Mouse (Mus musculus): ENCODE measurements around the gene Hmgcll1. TPM values are rescaled to one million over a fixed set of nuclear protein-coding genes. Genes with fewer than 3 reads are reported as not detected.

Hmgcll1 gene
- polyA plus RNA-seq, 1 experiment from 2014 or later, result 3.9 TPM

DNA sequence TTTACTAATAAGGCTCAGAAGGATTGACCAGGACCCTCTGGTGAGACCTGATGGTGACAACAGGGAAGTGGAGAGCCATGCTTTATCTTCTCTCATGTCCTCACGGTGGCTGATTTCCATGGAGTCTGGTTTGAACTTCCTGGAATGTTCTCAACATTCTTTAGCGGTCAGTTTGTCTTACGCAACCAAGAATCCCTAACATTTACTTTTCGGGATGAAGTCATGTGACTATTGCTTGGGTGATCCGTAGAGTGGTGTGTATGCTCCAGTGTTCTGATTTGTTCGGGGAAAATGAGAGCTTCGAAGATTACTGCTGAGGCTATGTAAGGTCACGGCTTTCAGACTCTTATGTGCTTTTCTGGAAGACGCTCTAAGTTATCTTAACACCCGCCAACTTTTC lies 1.9 kb downstream of the Hmgcll1 start:
- no peak overlapping the region for H3K27ac ChIP-seq
- 94% methylated on average over 10 of the region's 10 CpGs for WGBS
- no peak overlapping the region for H3K4me2 ChIP-seq
- peaks cover 11% of the 10 kb centered on the region; the same call in 1 of the 2 replicates for H3K4me1 ChIP-seq
- no peaks in the 10 kb centered on the region for H3K27me3 ChIP-seq
- no peaks in the 10 kb centered on the region for H3K9me3 ChIP-seq (replicated peaks)
- no peak for ATAC-seq (replicated peaks; ENCODE audit: low FRiP score)
- H3K4me3 ChIP-seq (replicated peaks), result no peak overlapping the region
- H3K36me3 ChIP-seq, result no peaks in the 10 kb centered on the region
- H3K9ac ChIP-seq, result no peak overlapping the region

DNA sequence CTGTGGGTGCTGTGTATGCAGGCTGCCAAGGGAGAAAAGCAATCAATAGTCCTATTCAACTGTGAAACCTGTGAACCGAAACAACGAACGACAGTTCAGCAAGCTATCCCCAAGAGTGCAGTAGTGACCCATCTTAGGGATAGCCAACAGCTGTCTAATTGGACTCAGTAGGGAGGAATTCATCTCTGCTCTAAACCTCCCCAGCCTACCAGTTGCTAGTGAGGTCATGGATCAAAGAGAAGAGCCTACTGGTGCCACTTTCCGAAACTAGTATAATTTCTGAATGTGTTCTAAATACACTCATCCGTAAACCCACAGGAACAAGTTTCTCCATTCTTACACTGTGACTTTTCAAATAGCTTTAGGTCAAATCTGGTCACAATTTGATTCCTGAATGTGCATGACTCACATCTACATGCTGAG lies 8.9 kb downstream of the Hmgcll1 start:
- Histone ChIP-seq H3K4me2 (no peak overlapping the region), H3K36me3 (no peaks in the 10 kb centered on the region), H3K27me3 (no peaks in the 10 kb centered on the region), H3K4me3 (replicated peaks) (no peak overlapping the region), H3K27ac (no peak overlapping the region), H3K4me1 (peaks cover 17% of the 10 kb centered on the region), H3K9ac (no peak overlapping the region), H3K9me3 (replicated peaks) (no peaks in the 10 kb centered on the region)
- no peak for ATAC-seq (replicated peaks; ENCODE audit: low FRiP score)
- 54% methylated on average over 5 of the region's 5 CpGs for WGBS

DNA sequence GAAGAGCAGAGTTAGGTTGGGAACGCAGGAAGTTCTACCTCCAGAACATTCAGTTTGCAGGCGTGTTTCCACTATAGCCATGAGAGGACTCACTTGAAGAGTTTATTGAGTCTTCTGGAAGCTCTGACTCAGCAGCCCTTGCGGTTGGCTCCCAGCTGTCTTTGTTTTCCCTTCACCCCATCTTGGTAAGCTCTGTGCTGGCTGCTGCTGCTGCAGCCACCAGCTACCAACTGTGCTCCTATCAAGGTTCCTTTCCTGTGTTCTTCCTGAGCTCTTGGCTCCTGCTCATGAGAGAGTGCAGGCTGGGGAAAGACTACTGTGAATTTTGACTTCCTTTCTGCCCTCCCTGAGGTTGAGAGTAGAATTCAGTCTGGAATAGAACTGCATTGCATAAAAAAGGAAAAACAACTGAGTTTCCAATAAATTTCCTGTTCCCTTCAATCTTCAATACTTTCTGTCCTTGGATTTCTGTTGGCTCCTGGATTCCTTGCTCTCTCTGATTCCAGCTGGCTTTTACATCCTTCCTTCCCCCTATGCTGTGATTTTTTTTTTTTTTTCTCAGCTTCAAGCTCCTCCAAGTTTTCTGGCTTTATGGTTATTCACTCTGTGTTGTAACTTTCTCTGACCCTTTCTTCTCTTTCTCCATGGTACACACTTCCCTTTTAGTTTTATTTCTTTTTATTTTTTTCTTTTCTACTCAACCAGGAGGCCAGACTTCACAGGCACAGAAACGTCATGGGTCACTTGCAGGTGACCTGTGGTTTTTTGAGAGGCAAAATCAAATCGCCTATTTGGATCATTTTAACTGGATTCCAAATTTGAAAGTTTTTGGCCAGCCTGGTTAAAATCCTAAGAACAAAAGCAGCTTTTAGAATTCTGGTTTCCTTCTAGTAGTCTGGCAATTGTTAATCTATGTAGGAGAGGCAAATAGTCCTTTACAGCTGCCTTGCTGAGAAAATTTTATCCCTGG lies 9.9 kb downstream of the Hmgcll1 start:
- Histone ChIP-seq H3K9ac (no peak overlapping the region), H3K9me3 (replicated peaks) (no peaks in the 10 kb centered on the region), H3K27me3 (no peaks in the 10 kb centered on the region), H3K4me1 (peaks cover 17% of the 10 kb centered on the region), H3K36me3 (no peaks in the 10 kb centered on the region), H3K27ac (peak overlapping the region; percentile 59), H3K4me3 (replicated peaks) (no peak overlapping the region), H3K4me2 (no peak overlapping the region)
- 39% methylated on average over 5 of the region's 5 CpGs for WGBS
- ATAC-seq (replicated peaks; ENCODE audit: low FRiP score), result 0 out of 2 replicates have a peak, but pooled peaks have one; percentile 43

DNA sequence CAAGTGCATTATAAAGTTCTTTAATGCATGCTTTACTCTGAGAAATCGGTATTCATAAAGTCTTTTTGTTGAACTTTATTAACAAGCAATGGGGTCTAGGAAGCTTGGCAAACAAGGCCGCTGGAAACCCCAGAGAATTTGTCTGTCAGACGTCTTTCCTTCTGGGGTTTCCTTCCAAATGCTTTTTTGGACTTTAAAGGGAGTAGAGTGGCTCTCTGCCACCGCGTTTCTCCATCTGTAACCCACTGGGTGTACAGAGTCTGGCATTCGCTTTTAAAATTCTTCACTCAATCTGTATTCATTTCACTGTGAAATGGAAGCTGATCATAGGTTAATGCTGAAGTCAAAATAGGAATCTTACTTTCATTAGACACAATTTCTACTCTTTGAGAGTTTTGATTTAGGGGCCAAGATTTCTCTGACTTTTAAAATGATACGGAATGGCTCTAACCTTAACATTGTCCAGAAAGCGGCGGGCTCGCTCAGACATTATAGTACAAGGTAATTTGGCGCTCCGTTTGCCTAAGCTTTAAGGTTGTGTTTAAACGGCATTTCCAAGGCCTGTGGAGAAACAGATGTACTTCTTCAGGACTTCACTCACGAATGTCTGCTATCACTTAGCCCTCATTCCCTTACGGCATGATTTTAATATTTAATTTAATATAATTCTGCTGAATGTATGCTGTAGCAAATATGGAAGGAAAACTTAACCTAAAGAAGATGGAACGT lies 15.0 kb downstream of the Hmgcll1 start:
- no peak for ATAC-seq (replicated peaks; ENCODE audit: low FRiP score)
- 84% methylated on average over 16 of the region's 16 CpGs for WGBS
- no peak overlapping the region for H3K9ac ChIP-seq

DNA sequence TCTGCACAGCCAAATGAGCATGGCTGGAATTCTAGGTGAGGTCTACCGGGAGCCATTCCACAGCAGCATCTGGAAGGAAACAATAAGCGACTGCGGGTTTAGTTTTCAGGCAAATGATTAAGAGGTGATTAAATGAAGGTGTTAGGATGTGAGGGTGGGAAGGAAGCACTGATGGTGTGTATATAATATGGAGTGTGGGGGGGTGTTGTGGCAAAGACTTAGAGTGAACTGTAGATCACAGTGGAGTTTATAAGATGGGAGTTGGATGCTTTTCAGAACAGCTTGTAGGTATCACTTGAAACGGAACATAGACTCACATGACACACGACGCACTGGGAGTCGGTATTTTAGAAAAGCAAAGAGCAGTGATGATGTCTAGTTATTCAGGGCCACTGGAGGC lies 20.4 kb downstream of the Hmgcll1 start:
- Histone ChIP-seq H3K4me3 (replicated peaks) (no peak overlapping the region), H3K27ac (no peak overlapping the region), H3K9ac (no peak overlapping the region), H3K4me1 (0 out of 2 replicates have a peak, but pooled peaks cover 10% of the 10 kb centered on the region), H3K9me3 (replicated peaks) (no peaks in the 10 kb centered on the region), H3K36me3 (no peaks in the 10 kb centered on the region), H3K27me3 (no peaks in the 10 kb centered on the region), H3K4me2 (no peak overlapping the region)
- ATAC-seq (replicated peaks; ENCODE audit: low FRiP score), result 0 out of 2 replicates have a peak, but pooled peaks have one; percentile 22
- 17% methylated on average over 7 of the region's 7 CpGs for WGBS

More for the DNA sequence above, 15.0 kb downstream of the Hmgcll1 start:
- peaks cover 6% of the 10 kb centered on the region for H3K4me1 ChIP-seq
- H3K4me2 ChIP-seq, result no peak overlapping the region
- H3K27ac ChIP-seq, result no peak overlapping the region
- H3K27me3 ChIP-seq, result no peaks in the 10 kb centered on the region
- H3K9me3 ChIP-seq (replicated peaks), result no peaks in the 10 kb centered on the region
- no peaks in the 10 kb centered on the region for H3K36me3 ChIP-seq
- no peak overlapping the region for H3K4me3 ChIP-seq (replicated peaks)

DNA sequence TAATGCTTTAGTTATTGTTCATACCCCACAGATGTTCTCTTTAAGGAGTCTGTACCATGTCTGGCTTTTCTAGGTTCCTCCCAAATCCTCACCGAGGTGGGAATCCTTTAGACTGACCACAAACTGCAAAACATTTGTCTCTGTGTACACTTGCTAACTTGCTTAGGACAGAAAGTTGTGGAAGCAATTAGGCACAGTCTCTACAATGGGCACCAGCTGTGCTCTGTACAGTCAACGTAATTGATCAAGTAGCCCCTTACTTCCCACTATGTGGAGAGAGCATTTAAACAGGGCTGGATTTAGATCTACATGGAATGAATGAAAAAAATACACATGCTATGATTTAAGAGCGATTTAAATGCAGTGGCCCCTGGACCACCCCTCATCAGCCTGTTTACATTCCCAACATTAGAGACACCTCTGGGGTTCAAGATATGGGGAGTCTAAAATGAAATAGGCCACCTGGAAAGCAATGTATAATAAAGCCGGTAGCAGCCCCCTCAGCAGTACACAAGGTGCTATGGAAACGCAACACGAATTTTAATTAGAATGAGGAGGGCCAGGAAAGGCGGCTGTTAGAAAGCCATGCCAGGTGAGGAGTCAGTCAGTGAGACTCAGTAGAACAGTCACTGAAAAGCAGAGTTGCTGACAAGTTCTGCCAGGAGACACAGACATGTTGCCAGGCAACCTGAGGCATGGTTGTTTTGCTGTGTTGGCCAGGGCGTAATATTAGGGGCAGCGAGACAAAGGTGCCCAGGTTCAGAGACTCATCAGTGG lies 23.9 kb downstream of the Hmgcll1 start:
- Histone ChIP-seq H3K36me3 (no peaks in the 10 kb centered on the region), H3K4me3 (replicated peaks) (no peak overlapping the region), H3K9ac (no peak overlapping the region), H3K4me2 (no peak overlapping the region), H3K27me3 (no peaks in the 10 kb centered on the region), H3K27ac (no peak overlapping the region), H3K9me3 (replicated peaks) (no peaks in the 10 kb centered on the region), H3K4me1 (0 out of 2 replicates have a peak, but pooled peaks cover 13% of the 10 kb centered on the region)
- WGBS, result 47% methylated on average over 9 of the region's 9 CpGs
- no peak for ATAC-seq (replicated peaks; ENCODE audit: low FRiP score)

DNA sequence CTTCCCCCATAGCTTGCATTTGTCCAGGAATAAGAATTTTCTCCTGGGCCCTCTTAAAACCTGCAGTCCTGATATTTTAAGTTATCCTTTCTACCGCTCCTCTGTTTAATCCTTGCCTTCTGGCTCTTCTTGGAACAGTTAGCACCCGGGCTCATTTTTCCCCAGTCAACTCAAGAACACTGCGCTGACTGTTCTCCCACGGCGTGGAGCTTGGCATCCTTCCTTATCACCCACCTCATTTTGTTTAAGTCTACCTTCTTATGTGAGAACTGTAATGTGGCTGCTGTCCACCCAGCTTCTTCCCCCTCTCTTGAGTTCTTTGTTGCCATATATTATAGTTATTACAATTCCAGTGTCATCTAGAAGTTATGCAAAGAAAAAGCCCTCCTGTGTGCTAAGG lies 25.1 kb downstream of the Hmgcll1 start:
- Histone ChIP-seq H3K9me3 (replicated peaks) (no peaks in the 10 kb centered on the region), H3K27me3 (no peaks in the 10 kb centered on the region), H3K4me2 (no peak overlapping the region), H3K4me1 (0 out of 2 replicates have a peak, but pooled peaks cover 13% of the 10 kb centered on the region), H3K27ac (no peak overlapping the region), H3K36me3 (no peaks in the 10 kb centered on the region), H3K9ac (no peak overlapping the region), H3K4me3 (replicated peaks) (no peak overlapping the region)
- no peak for ATAC-seq (replicated peaks; ENCODE audit: low FRiP score)
- WGBS, result 88% methylated on average over 5 of the region's 5 CpGs

DNA sequence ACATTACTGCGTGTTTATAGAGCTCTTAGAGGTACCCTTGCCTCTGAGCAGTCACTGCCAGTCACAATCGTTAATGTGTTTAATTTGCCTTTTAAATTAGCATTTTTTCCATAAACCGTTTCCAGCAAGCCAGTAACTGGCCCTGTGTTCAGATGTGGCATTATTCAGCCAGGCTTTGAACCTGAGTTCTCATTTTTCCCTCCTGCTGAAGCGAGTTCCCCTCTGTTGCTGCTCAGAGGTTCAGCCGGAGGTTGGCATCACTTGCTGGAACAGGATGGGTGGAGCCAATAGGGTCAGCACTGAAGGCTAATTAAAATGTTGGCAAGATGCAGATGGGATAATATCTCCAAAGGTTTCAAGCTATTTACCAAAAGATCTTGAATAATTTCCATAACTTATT lies 28.7 kb downstream of the Hmgcll1 start:
- Histone ChIP-seq H3K36me3 (no peaks in the 10 kb centered on the region), H3K27ac (no peak overlapping the region), H3K9ac (no peak overlapping the region), H3K27me3 (no peaks in the 10 kb centered on the region), H3K4me2 (no peak overlapping the region), H3K4me3 (replicated peaks) (no peak overlapping the region), H3K9me3 (replicated peaks) (no peaks in the 10 kb centered on the region), H3K4me1 (0 out of 2 replicates have a peak, but pooled peaks cover 4% of the 10 kb centered on the region)
- ATAC-seq (replicated peaks; ENCODE audit: low FRiP score), result 0 out of 2 replicates have a peak, but pooled peaks have one; percentile 29
- WGBS, result 60% methylated on average over 5 of the region's 5 CpGs

DNA sequence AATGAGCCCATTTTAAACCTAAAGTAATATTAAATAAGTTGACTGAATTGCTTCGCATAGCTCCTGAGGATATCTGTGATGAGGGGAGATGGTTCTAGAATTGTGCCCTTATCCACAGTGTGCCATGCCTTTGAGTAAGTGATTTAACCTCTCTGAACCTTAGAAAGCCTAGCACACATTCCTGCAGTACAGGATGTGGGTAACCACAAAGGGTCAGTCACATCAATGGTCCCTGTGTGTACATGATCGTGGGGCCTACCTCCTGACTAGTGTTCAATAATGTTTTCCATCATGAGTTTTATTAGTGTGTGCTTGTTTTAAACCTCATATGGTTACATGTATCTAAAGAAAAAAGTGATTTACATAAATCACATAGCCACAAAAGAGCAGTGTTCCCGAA lies 46.3 kb downstream of the Hmgcll1 start:
- ATAC-seq (replicated peaks; ENCODE audit: low FRiP score), result no peak
- 75% methylated on average over 3 of the region's 3 CpGs for WGBS

DNA sequence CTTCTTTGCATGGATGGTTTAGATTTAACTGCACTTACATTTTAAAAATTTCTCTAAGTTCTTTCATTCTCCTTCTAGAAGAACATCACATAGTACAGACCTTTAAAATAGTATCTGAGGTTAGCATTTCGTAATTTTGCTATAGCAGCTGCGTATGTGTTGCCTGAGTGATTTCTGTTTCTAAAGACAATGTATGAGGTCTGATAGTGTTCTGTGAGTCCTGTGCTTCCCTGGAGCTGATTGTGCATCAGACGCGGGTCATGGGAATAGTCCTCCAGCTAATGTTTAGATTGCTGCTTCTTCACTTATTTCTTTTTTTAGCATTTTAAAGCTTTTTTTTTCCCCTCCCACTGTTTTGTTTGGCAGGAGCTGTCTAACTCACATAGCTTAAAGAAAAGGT lies 46.8 kb downstream of the Hmgcll1 start:
- Histone ChIP-seq H3K4me2 (no peak overlapping the region), H3K9ac (no peak overlapping the region), H3K27ac (no peak overlapping the region), H3K36me3 (no peaks in the 10 kb centered on the region), H3K27me3 (no peaks in the 10 kb centered on the region), H3K4me1 (no peaks in the 10 kb centered on the region), H3K4me3 (replicated peaks) (no peak overlapping the region), H3K9me3 (replicated peaks) (no peaks in the 10 kb centered on the region)
- no peak for ATAC-seq (replicated peaks; ENCODE audit: low FRiP score)
- 63% methylated on average over 4 of the region's 4 CpGs for WGBS

More for the DNA sequence above, 46.3 kb downstream of the Hmgcll1 start:
- Histone ChIP-seq H3K4me3 (replicated peaks) (no peak overlapping the region), H3K4me1 (no peaks in the 10 kb centered on the region), H3K27ac (no peak overlapping the region), H3K27me3 (no peaks in the 10 kb centered on the region), H3K9me3 (replicated peaks) (no peaks in the 10 kb centered on the region), H3K36me3 (no peaks in the 10 kb centered on the region), H3K4me2 (no peak overlapping the region), H3K9ac (no peak overlapping the region)

DNA sequence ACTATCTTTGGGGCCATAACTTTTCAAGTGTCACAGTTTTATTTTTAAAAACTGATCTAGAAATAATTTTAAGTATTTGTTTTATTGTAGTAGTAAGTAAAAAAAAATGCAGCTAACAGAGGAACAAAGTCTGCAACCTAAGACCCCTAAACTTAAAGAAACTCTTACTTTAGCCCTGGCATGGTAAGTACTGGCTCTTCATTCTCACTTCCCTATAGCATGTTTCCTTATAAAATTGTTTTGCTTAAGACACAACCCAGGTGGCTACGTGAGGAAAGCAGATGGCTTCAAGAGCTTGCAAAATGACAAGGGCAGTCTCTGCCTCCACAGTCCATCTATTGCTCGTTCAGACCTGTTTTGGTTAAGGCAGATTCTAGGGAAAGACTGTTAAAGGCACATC lies 49.5 kb downstream of the Hmgcll1 start:
- Histone ChIP-seq H3K9ac (no peak overlapping the region), H3K27ac (no peak overlapping the region), H3K9me3 (replicated peaks) (no peaks in the 10 kb centered on the region), H3K4me1 (no peaks in the 10 kb centered on the region), H3K4me3 (replicated peaks) (no peak overlapping the region), H3K4me2 (no peak overlapping the region), H3K27me3 (no peaks in the 10 kb centered on the region), H3K36me3 (no peaks in the 10 kb centered on the region)
- 70% methylated on average over 2 of the region's 2 CpGs for WGBS
- no peak for ATAC-seq (replicated peaks; ENCODE audit: low FRiP score)

Data from kidney, embryonic 15.5 days (tissue).